8 mouse cellular contexts compared by ENCODE assay signal in the genomic region with DNA sequence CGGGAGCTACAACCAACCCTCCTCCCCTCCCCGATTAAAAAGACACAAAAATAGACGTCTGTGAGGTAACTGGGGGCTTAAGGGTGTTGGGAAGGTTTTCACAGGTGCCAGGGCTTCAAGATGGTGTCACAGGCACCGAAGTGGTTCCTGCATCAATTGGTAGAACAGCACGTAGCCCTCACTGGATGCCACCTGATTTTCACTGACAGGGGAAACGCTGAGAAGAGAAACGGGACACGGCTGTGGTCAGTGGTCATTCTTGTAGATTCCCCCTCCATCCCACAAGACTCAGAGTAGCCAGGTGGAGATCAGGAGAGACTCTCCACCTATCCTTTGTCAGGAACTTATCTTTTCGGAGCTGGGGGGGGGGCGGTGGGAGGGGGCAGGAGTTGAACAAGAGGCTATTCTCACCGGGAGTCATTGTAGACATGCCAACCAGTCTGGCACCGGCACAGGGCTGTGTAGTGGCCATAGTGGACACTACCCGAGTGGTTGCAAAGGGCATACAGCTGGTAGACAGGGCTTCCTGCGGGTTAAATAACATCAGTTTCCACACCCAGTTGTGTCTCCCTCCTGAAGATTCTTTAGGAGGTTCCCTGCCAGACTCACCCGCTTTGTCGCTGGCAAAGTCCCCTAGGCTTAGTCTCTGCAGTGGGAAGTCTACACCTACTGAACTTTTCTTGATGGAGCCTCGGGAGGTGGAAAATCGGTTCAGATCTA. TPM values are rescaled to one million over a fixed set of nuclear protein-coding genes. Genes with fewer than 3 reads are reported as not detected.
A peak's percentile ranks its signal among the peaks of the same experiment; 100 is the strongest.
DNase-seq lines count a peak whose midpoint lies in the region; ATAC-seq lines count a peak whose summit lies in the region.

No protein-coding gene starts in this region.

- 0 out of 2 replicates have a peak overlapping the region, but pooled peaks have one; percentile 67 for H3K9ac ChIP-seq in embryonic facial prominence, embryonic 14.5 days (ENCODE audit: low read depth, low read length)
- peak overlapping the region; percentile 94 for H3K9ac ChIP-seq in liver, embryonic 16.5 days (ENCODE audit: low read depth, low read length)

- H3K4me2 ChIP-seq in embryonic facial prominence, embryonic 14.5 days (ENCODE audit: low read depth, low read length): peak overlapping the region; percentile 86
- H3K4me2 ChIP-seq in liver, embryonic 16.5 days (ENCODE audit: low read depth, low read length): peak overlapping the region; percentile 63

- H3K36me3 ChIP-seq in embryonic facial prominence, embryonic 14.5 days (ENCODE audit: control insufficient read depth, insufficient read depth, low read length): peaks cover 65% of the 10 kb centered on the region
- H3K36me3 ChIP-seq in liver, embryonic 16.5 days (ENCODE audit: control insufficient read depth, insufficient read depth): peaks cover 35% of the 10 kb centered on the region

- intact Hi-C loops in left cerebral cortex, postnatal 4 days (cut with DNase I): no loop called here

- no peaks in the 10 kb centered on the region for H3K9me3 ChIP-seq in embryonic facial prominence, embryonic 14.5 days (ENCODE audit: control insufficient read depth, low read length)
- H3K9me3 ChIP-seq in liver, embryonic 16.5 days (replicated peaks; ENCODE audit: control insufficient read depth, low read length): no peaks in the 10 kb centered on the region

- no peak for ATAC-seq in embryonic facial prominence, embryonic 14.5 days (ENCODE audit: low read depth)
- no peak for ATAC-seq in liver, embryonic 16.5 days (ENCODE audit: low read depth)

- H3K27me3 ChIP-seq in embryonic facial prominence, embryonic 14.5 days (replicated peaks; ENCODE audit: control insufficient read depth, insufficient read depth, low read length): no peaks in the 10 kb centered on the region
- no peaks in the 10 kb centered on the region for H3K27me3 ChIP-seq in liver, embryonic 16.5 days (ENCODE audit: control insufficient read depth, insufficient read depth, low read depth, low read length)

- 0 out of 2 replicates have a peak overlapping the region, but pooled peaks have one; percentile 66 for H3K4me3 ChIP-seq in embryonic facial prominence, embryonic 14.5 days (ENCODE audit: low read depth, low read length)
- peak overlapping the region; percentile 87 for H3K4me3 ChIP-seq in liver, embryonic 16.5 days (ENCODE audit: low read depth, low read length)

- peak overlapping the region; percentile 89 for H3K27ac ChIP-seq in embryonic facial prominence, embryonic 14.5 days (replicated peaks; ENCODE audit: low read depth, low read length)
- H3K27ac ChIP-seq in liver, embryonic 16.5 days (ENCODE audit: low read length): peak overlapping the region; percentile 100

- WGBS in embryonic facial prominence, embryonic 14.5 days: 76% methylated on average over 18 of the region's 18 CpGs
- 62% methylated on average over 18 of the region's 18 CpGs for WGBS in liver, embryonic 16.5 days (ENCODE audit: insufficient replicate concordance)

- peak; percentile 63 for DNase-seq in cerebellum, adult 9-11 months
- no peak for DNase-seq in cerebellum, postnatal 36 days
- peak; percentile 14 for DNase-seq in layer of hippocampus, adult 11-12 months (ENCODE audit: low spot score)
- DNase-seq in layer of hippocampus, postnatal 14 days (ENCODE audit: low spot score in 2 of 2): no peak
- no peak for DNase-seq in embryonic facial prominence, embryonic 14.5 days (ENCODE audit: low spot score)
- DNase-seq in urinary bladder, postnatal 4 days (ENCODE audit: low spot score in 2 of 2): no peak
- DNase-seq in left cerebral cortex, postnatal 4 days: no peak

- peaks cover 21% of the 10 kb centered on the region for H3K4me1 ChIP-seq in embryonic facial prominence, embryonic 14.5 days (ENCODE audit: control insufficient read depth, insufficient read depth, low read length)
- peaks cover 51% of the 10 kb centered on the region for H3K4me1 ChIP-seq in liver, embryonic 16.5 days (ENCODE audit: control insufficient read depth, low read depth, low read length)

RNA-seq across cellular contexts. Expression of a gene that starts 1.3 kb away (rescaled TPM):
- total RNA-seq in layer of hippocampus, postnatal 14 days (2021): 10 to 100 TPM; 24.2 to 25.2 TPM
- 44.3 and 53.0 TPM in 2 replicates for polyA plus RNA-seq in embryonic facial prominence, embryonic 14.5 days (2014; fragmentation: Nextera tagmentation; extraction: Ambion mirVana)
- 205 and 206 TPM in 2 replicates for polyA plus RNA-seq in liver, embryonic 16.5 days (2015; fragmentation: Nextera tagmentation; extraction: Ambion mirVana)
- 10 to 100 TPM; 19.6 to 25.4 TPM for total RNA-seq in left cerebral cortex, postnatal 4 days (2021)

RNA-seq across cellular contexts. Expression of a gene that starts 5.5 kb away (rescaled TPM):
- total RNA-seq in layer of hippocampus, postnatal 14 days (2021): 10 to 100 TPM; 49.2 to 53.6 TPM
- polyA plus RNA-seq in embryonic facial prominence, embryonic 14.5 days (2014; fragmentation: Nextera tagmentation; extraction: Ambion mirVana): 64.2 and 74.3 TPM in 2 replicates
- 23.1 and 25.3 TPM in 2 replicates for polyA plus RNA-seq in liver, embryonic 16.5 days (2015; fragmentation: Nextera tagmentation; extraction: Ambion mirVana)
- total RNA-seq in left cerebral cortex, postnatal 4 days (2021): 10 to 100 TPM; 60.4 to 66.4 TPM

RNA-seq across cellular contexts. Expression of a gene that starts 12.1 kb away (rescaled TPM):
- 10 to 100 TPM; 54.8 to 62.8 TPM for total RNA-seq in layer of hippocampus, postnatal 14 days (2021)
- 60.2 and 64.0 TPM in 2 replicates for polyA plus RNA-seq in embryonic facial prominence, embryonic 14.5 days (2014; fragmentation: Nextera tagmentation; extraction: Ambion mirVana)
- 22.6 and 23.2 TPM in 2 replicates for polyA plus RNA-seq in liver, embryonic 16.5 days (2015; fragmentation: Nextera tagmentation; extraction: Ambion mirVana)
- 10 to 100 TPM; 74.2 to 87.8 TPM for total RNA-seq in left cerebral cortex, postnatal 4 days (2021)

RNA-seq across cellular contexts. Expression of a gene that starts 12.6 kb away (rescaled TPM):
- total RNA-seq in layer of hippocampus, postnatal 14 days (2021): 100 to 1,000 TPM; 112 TPM
- 110 and 117 TPM in 2 replicates for polyA plus RNA-seq in embryonic facial prominence, embryonic 14.5 days (2014; fragmentation: Nextera tagmentation; extraction: Ambion mirVana)
- polyA plus RNA-seq in liver, embryonic 16.5 days (2015; fragmentation: Nextera tagmentation; extraction: Ambion mirVana): 40.3 and 45.2 TPM in 2 replicates
- total RNA-seq in left cerebral cortex, postnatal 4 days (2021): 10 to 100 TPM; 91.2 to 93.4 TPM

RNA-seq across cellular contexts. Expression of a gene that starts 31.1 kb away (rescaled TPM):
- 100 to 1,000 TPM; 274 to 282 TPM for total RNA-seq in layer of hippocampus, postnatal 14 days (2021)
- 233 and 246 TPM in 2 replicates for polyA plus RNA-seq in embryonic facial prominence, embryonic 14.5 days (2014; fragmentation: Nextera tagmentation; extraction: Ambion mirVana)
- polyA plus RNA-seq in liver, embryonic 16.5 days (2015; fragmentation: Nextera tagmentation; extraction: Ambion mirVana): 138 and 143 TPM in 2 replicates
- 100 to 1,000 TPM; 183 to 186 TPM for total RNA-seq in left cerebral cortex, postnatal 4 days (2021)

Comparison
In these comparisons a context has a peak if more than half of its experiments do, and no peak if none do; other contexts are left out.
1. DNase-seq: peak in cerebellum, adult 9-11 months (single experiment) and layer of hippocampus, adult 11-12 months (single experiment); none in cerebellum, postnatal 36 days (0 of 2), layer of hippocampus, postnatal 14 days (0 of 2), embryonic facial prominence, embryonic 14.5 days (single experiment), urinary bladder, postnatal 4 days (0 of 2) and left cerebral cortex, postnatal 4 days (single experiment).